Mouse (Mus musculus): ENCODE results near the gene Prr15.

DNA sequence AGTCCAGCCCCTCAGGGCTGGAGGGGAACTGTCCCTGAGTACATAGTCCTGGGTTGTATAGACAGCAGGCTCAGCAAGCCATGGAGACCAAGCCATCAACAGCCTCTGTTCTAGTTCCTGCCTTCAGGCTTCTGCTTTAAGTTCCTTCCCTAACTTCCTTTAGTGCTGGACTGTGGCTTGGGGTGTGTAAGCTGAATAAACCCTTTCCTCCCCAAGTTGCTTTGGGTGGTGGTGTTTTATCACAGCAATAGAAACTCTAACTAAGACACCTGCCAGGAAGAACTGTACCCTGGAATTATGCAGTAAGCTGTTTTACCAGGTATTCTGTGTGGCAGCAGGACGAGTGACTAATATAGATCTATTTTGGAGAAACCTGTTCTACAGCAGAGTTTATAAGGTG is 5.4 kb upstream of the Prr15 start:
- TF ChIP-seq CTCF (IDR thresholded peaks at IDR 0.05; ENCODE audit: control insufficient read depth, insufficient read depth, low read length) (no peak), POLR2A (IDR thresholded peaks at IDR 0.05; ENCODE audit: borderline replicate concordance, control insufficient read depth, low read depth, low read length) (no peak)
